Mouse (Mus musculus) liver, embryonic 14.5 days (tissue): ENCODE results near the gene Gm5134. TPM values are rescaled to one million over a fixed set of nuclear protein-coding genes. Genes with fewer than 3 reads are reported as not detected.

ENCODE experiments used
- ATAC-seq: fragments of 200-750 bp; cut with Nextera tagmentation; 2 replicates; pipeline ENCODE4 v1.8.0; 2017; ENCODE audit warnings: moderate number of reproducible peaks, mild to moderate bottlenecking, moderate library complexity; ENCODE audit not compliant: insufficient read depth
- DNase-seq, 3 experiments: peaks; one replicate each; pipeline ENCODE4 v3.0.0-alpha.2; 2012 to 2013; ENCODE audit warnings: low read depth in 3 of 3, low spot score in 3 of 3
- H3K27ac ChIP-seq: fragments of 300-500 bp; sonication (generic); 2 replicates; pipeline ENCODE4 v1.5.1; 2014; ENCODE audit warnings: moderate library complexity, mild to moderate bottlenecking, control low read depth, inconsistent platforms
- H3K27me3 ChIP-seq: fragments of 300-500 bp; sonication (generic); 2 replicates; pipeline ENCODE4 v1.6.1; 2014; ENCODE audit warnings: mild to moderate bottlenecking, low read length, moderate library complexity; ENCODE audit not compliant: control insufficient read depth, insufficient read depth
- H3K36me3 ChIP-seq: fragments of 300-500 bp; sonication (generic); replicated peaks from 2 replicates; pipeline ENCODE4 v1.6.1; 2014; ENCODE audit warnings: low read depth; ENCODE audit not compliant: control insufficient read depth, insufficient read depth
- H3K4me1 ChIP-seq, 2 experiments: fragments of 200-500 bp in 1 of 2; fragments of 300-500 bp in 1 of 2; sonication (generic) in 1 of 2; replicated peaks; 2 replicates each; pipeline ENCODE4 v1.6.1; 2012 to 2014; ENCODE audit warnings: antibody characterized with exemption in 1 of 2, inconsistent platforms in 1 of 2, low read length in 1 of 2; ENCODE audit not compliant: control insufficient read depth in 2 of 2, insufficient read depth in 2 of 2
- H3K4me2 ChIP-seq: fragments of 300-500 bp; sonication (generic); 2 replicates; pipeline ENCODE4 v1.6.1; 2014; ENCODE audit warnings: low read depth, mild to moderate bottlenecking, control low read depth, moderate library complexity
- H3K4me3 ChIP-seq, 2 experiments: fragments of 200-500 bp in 1 of 2; fragments of 300-500 bp in 1 of 2; sonication (generic) in 1 of 2; 2 replicates each; pipeline ENCODE4 v1.5.1; 2012 to 2014; ENCODE audit warnings: low read depth in 2 of 2, low read length in 2 of 2, mild to moderate bottlenecking in 2 of 2, control low read depth in 1 of 2, inconsistent platforms in 1 of 2, moderate library complexity in 1 of 2; ENCODE audit not compliant: insufficient read depth in 1 of 2
- H3K9ac ChIP-seq: fragments of 300-500 bp; sonication (generic); replicated peaks from 2 replicates; pipeline ENCODE4 v1.6.1; 2014; ENCODE audit warnings: mild to moderate bottlenecking, control low read depth, moderate library complexity
- H3K9me3 ChIP-seq: fragments of 300-500 bp; sonication (generic); 2 replicates; pipeline ENCODE4 v1.6.1; 2016; ENCODE audit warnings: low read length, mixed read lengths; ENCODE audit not compliant: control insufficient read depth
- CTCF ChIP-seq: IDR thresholded peaks from 2 replicates; pipeline ENCODE4 v1.5.1; 2016; ENCODE audit warnings: antibody characterized with exemption, low read depth, control low read depth
- EP300 ChIP-seq: IDR thresholded peaks from 2 replicates; pipeline ENCODE4 v1.6.1; 2016; ENCODE audit warnings: antibody characterized with exemption, low read depth
- WGBS: fragments of 180-500 bp; shearing (Covaris S2); extraction: QIAGEN DNeasy Blood & Tissue Kit; methylation state at CpG from one replicate; pipeline ENCODE4 v1.1.7; 2014; ENCODE audit not compliant: insufficient replicate concordance; 5-methylcytosine and 5-hydroxymethylcytosine counted together
- polyA plus RNA-seq, 2 experiments: library from polyadenylated mRNA; depleted of rRNA in 1 of 2; stranded (reverse) in 1 of 2; unstranded in 1 of 2; fragments of >200 nt; fragmentation: Nextera tagmentation in 1 of 2; extraction: Ambion mirVana in 1 of 2; gene quantifications; 2 replicates each; pipeline versions ENCODE4 v1.2.1 to v1.2.3; 2012 to 2014

Gm5134 gene
- polyA plus RNA-seq, 2 experiments: 0.08 TPM; not detected in 1

DNA sequence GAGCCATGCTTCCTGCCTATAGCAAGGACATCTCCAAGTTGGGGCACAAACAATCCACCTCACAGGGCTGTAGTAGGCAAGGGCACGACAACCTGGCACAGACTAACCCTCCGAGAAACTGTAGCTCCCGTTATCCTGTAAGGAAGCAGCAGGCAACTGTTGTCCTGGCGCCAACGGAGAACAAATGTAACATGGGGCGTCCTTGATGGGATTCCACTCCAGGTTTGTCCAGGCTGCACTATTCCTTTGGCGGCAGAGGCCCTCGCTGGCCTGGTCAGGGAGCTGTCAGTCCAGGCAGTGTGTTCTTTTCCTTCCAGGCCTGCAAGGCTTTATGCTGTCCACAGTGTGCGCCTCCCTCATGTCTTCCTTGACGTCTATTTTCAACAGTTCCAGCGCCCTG, 41.1 kb downstream of the Gm5134 start:
- no peak for TF ChIP-seq EP300
- Histone ChIP-seq H3K36me3 (no peaks in the 10 kb centered on the region), H3K27ac (no peak overlapping the region), H3K4me1 (no peaks in the 10 kb centered on the region), H3K4me2 (no peak overlapping the region), H3K4me3 (no peak overlapping the region), H3K9me3 (no peaks in the 10 kb centered on the region), H3K27me3 (no peaks in the 10 kb centered on the region), H3K9ac (no peak overlapping the region)
- DNase-seq: no peak
- no peak for ATAC-seq
- 71% methylated on average over 11 of the region's 11 CpGs for WGBS

GRCm38 (mm10) chr10:75996315-75996714, 42.0 kb downstream of the Gm5134 start:
- no peak overlapping the region for H3K27ac ChIP-seq
- ATAC-seq (no peak), DNase-seq (no peak)
- 45% methylated on average over 3 of the region's 3 CpGs for WGBS
- no peaks in the 10 kb centered on the region for H3K4me1 ChIP-seq
- no peaks in the 10 kb centered on the region for H3K27me3 ChIP-seq
- no peak for TF ChIP-seq CTCF
- no peak overlapping the region for H3K4me3 ChIP-seq
- no peak overlapping the region for H3K9ac ChIP-seq
- H3K36me3 ChIP-seq: no peaks in the 10 kb centered on the region
- H3K4me2 ChIP-seq: no peak overlapping the region
- no peaks in the 10 kb centered on the region for H3K9me3 ChIP-seq

GRCm38 (mm10) chr10:76001160-76001559, 46.8 kb downstream of the Gm5134 start:
- Histone ChIP-seq H3K9ac (no peak overlapping the region), H3K4me2 (no peak overlapping the region), H3K9me3 (no peaks in the 10 kb centered on the region), H3K36me3 (no peaks in the 10 kb centered on the region), H3K27ac (no peak overlapping the region), H3K4me3 (no peak overlapping the region), H3K27me3 (no peaks in the 10 kb centered on the region), H3K4me1 (no peaks in the 10 kb centered on the region)
- ATAC-seq (no peak), DNase-seq (no peak)
- 36% methylated on average over 7 of the region's 7 CpGs for WGBS
- no peak for TF ChIP-seq CTCF

DNA sequence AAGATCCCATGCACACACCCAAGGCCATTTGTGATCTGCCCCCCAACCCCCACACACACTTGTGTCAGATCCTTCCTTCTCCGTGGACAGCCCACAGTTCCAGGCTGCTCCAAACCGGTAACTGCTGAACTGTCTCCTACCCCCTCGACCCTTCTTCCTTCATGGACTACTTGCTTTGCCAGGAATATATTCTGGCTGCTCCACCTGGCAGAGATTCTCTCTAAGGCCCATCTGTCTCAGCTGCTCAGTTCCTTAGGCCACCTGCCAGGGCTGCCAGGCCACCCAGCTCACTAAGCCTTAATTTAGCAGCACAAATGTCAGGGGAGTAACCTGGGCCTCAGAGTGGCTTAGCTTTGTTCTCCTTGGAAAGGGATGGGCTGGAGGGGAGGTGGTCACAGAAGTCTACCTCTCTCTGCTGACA, 47.8 kb downstream of the Gm5134 start:
- H3K9me3 ChIP-seq: no peaks in the 10 kb centered on the region
- no peak overlapping the region for H3K4me3 ChIP-seq
- no peaks in the 10 kb centered on the region for H3K27me3 ChIP-seq
- no peaks in the 10 kb centered on the region for H3K4me1 ChIP-seq
- no peak for DNase-seq
- H3K9ac ChIP-seq: no peak overlapping the region
- no peak for ATAC-seq
- H3K27ac ChIP-seq: no peak overlapping the region
- no peak for TF ChIP-seq EP300
- TF ChIP-seq CTCF: no peak
- WGBS: 21% methylated on average over 3 of the region's 3 CpGs
- no peak overlapping the region for H3K4me2 ChIP-seq
- no peaks in the 10 kb centered on the region for H3K36me3 ChIP-seq

DNA sequence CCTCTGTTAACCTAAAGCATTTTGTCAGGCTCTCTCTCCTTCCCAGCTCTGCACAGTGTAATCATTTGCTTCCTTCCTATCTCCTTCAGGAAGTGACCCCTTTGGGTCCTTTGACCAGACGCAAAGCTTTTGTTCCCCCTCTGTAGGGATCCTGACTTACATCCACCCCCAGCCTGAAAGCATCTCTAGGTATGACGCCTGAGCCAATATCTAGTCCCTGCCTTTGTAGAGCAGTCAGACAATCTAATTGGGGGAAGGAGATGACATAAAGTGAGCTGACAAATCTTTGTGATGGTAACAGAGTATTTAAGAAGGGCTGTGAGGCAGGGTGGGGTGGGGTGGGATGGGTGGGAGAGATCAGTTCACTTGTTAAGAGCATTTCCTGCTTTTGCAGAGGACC, 48.3 kb downstream of the Gm5134 start:
- 39% methylated on average over 2 of the region's 2 CpGs for WGBS
- Histone ChIP-seq H3K36me3 (no peaks in the 10 kb centered on the region), H3K4me2 (no peak overlapping the region), H3K4me3 (no peak overlapping the region), H3K27ac (no peak overlapping the region), H3K9ac (no peak overlapping the region), H3K9me3 (no peaks in the 10 kb centered on the region), H3K27me3 (no peaks in the 10 kb centered on the region), H3K4me1 (no peaks in the 10 kb centered on the region)
- TF ChIP-seq EP300 (no peak), CTCF (no peak)
- DNase-seq (no peak), ATAC-seq (no peak)

- Histone ChIP-seq H3K9me3 (no peaks in the 10 kb centered on the region), H3K27me3 (no peaks in the 10 kb centered on the region), H3K36me3 (no peaks in the 10 kb centered on the region), H3K27ac (no peak overlapping the region), H3K4me3 (no peak overlapping the region), H3K4me2 (no peak overlapping the region), H3K9ac (no peak overlapping the region), H3K4me1 (no peaks in the 10 kb centered on the region)
- 82% methylated on average over 2 of the region's 2 CpGs for WGBS
- DNase-seq (no peak), ATAC-seq (no peak)
- no peak for TF ChIP-seq EP300
- TF ChIP-seq CTCF: no peak
These were observed 48.9 kb downstream of the Gm5134 start for GRCm38 (mm10) chr10:76003221-76003620.
